Mouse (Mus musculus): ENCODE measurements around the gene Eif3c. TPM values are rescaled to one million over a fixed set of nuclear protein-coding genes. Genes with fewer than 3 reads are reported as not detected.

The Eif3c gene
- polyA plus RNA-seq, 1 experiment from 2014 or later = 207 TPM

DNA sequence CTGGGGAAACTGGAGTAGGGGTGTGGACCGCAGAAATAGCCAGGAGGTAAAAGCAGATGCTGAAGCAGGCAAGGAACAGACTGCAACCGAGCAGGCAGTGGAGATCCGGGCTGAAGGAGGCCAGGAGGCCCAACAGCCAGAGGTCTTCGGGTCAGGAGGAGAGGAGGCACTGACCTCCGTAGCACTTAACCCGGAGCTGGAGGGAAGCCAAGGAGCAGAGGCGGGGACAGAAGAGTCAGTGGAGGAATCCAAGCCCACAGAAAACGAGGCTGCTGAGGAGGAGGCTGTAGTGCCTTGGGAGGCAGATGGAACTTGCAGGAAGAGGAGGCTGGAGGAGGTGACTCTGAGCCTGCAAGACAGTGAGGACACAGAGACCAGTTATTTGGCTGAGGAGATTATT is 20.6 kb upstream of the Eif3c start:
- Histone ChIP-seq H3K4me2 (replicated peaks) (no peak overlapping the region), H3K4me1 (peaks cover 14% of the 10 kb centered on the region), H3K36me3 (no peaks in the 10 kb centered on the region), H3K4me3 (no peak overlapping the region), H3K9me3 (no peaks in the 10 kb centered on the region), H3K27me3 (replicated peaks) (peaks cover 12% of the 10 kb centered on the region), H3K9ac (no peak overlapping the region), H3K27ac (no peak overlapping the region)
- ATAC-seq (ENCODE audit: low FRiP score, low read depth) = no peak
- WGBS = 71% methylated on average over 8 of the region's 8 CpGs

DNA sequence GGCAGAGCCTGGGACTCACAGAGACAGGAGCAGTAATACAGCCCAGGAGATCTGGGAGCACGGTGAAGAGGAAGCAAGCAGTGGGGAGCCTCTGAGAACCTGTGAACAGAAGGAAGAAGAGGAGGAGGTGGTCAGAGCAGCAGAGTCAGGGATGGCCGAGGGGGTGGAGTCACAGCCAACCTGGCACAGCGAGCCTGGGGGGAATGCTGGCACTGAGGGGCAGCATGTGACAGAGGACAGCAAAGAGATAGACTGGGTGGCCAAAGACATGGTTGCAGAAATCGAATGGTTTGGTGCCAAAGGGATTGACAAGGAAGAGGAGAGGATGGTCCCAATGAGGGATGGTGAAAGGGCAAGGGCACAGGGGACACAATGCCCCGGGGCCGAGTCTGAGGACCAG is 19.5 kb upstream of the Eif3c start, which contains the start of gene Cln3:
TSS of gene Cln3 (minus strand) at position 101 of the 400 bp plus-strand sequence.
- Histone ChIP-seq H3K36me3 (no peaks in the 10 kb centered on the region), H3K9ac (no peak within 1 kb of the TSS), H3K9me3 (no peaks in the 10 kb centered on the region), H3K4me1 (peaks cover 14% of the 10 kb centered on the region), H3K4me3 (no peak within 1 kb of the TSS), H3K27ac (no peak within 1 kb of the TSS), H3K27me3 (replicated peaks) (peaks cover 12% of the 10 kb centered on the region; the same call in 1 of the 2 replicates), H3K4me2 (replicated peaks) (no peak within 1 kb of the TSS)
- ATAC-seq (ENCODE audit: low FRiP score, low read depth) = no peak
- WGBS = 77% methylated on average over 6 of the region's 6 CpGs

DNA sequence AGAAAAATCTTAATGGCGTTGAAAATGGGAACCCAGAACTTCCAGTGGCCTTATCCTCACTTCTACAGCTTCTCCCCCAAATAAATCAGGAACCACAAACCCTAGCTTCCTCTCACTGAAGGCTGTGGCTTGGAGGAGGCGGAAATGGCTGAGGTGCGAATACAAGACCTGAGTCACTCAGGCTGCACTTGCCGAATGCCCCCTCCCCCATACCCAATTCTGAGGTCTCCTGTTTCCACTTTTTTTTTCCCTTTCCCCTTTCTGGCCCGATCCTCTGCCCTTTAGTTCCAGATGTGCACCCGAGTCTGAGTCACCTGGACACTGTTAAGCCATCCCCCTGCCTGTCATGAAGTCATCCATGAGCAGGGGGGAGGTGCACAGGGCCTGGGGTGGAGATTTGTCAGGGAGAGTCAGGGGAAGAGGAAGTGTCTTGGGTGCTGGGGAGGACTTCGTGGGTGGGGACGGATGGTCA is 18.3 kb upstream of the Eif3c start, which contains the start of gene Apobr:
TSS of gene Apobr (plus strand) at position 437 of the 472 bp plus-strand sequence.
- Histone ChIP-seq H3K4me2 (replicated peaks) (peak within 1 kb of the TSS; percentile 83), H3K36me3 (no peaks in the 10 kb centered on the region), H3K27ac (no peak within 1 kb of the TSS), H3K4me1 (peaks cover 14% of the 10 kb centered on the region), H3K27me3 (replicated peaks) (peaks cover 12% of the 10 kb centered on the region; the same call in 1 of the 2 replicates), H3K4me3 (no peak within 1 kb of the TSS; the same call in 1 of the 2 replicates), H3K9me3 (no peaks in the 10 kb centered on the region), H3K9ac (no peak within 1 kb of the TSS)
- WGBS = 80% methylated on average over 8 of the region's 8 CpGs
- ATAC-seq (ENCODE audit: low FRiP score, low read depth) = no peak

DNA sequence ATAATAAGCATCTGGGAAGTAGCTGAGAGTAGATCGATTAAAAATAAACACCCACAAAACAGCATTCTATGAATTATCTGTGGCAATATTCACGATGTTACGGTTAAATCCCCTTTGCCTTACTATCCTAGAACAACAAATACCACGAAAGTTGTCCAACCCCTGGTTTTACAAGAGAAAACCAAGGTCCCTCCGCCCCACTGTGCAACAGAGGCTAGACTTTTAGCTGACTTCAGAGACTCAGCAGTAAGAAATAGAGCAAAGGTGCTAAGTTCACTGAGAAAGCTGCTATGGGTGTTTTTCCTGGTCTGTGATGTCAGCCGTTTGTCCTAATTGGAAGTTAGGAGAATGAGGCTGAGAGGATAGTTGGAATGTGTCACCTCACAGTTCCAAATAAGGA is 17.6 kb upstream of the Eif3c start:
- Histone ChIP-seq H3K9ac (no peak overlapping the region), H3K9me3 (no peaks in the 10 kb centered on the region), H3K27ac (no peak overlapping the region), H3K27me3 (replicated peaks) (peaks cover 9% of the 10 kb centered on the region; the same call in 1 of the 2 replicates), H3K36me3 (no peaks in the 10 kb centered on the region; the same call in 1 of the 2 replicates), H3K4me3 (peak overlapping the region; percentile 52), H3K4me1 (peaks cover 14% of the 10 kb centered on the region), H3K4me2 (replicated peaks) (peak overlapping the region; percentile 83)
- ATAC-seq (ENCODE audit: low FRiP score, low read depth) = no peak
- 56% methylated on average over 6 of the region's 6 CpGs for WGBS

DNA sequence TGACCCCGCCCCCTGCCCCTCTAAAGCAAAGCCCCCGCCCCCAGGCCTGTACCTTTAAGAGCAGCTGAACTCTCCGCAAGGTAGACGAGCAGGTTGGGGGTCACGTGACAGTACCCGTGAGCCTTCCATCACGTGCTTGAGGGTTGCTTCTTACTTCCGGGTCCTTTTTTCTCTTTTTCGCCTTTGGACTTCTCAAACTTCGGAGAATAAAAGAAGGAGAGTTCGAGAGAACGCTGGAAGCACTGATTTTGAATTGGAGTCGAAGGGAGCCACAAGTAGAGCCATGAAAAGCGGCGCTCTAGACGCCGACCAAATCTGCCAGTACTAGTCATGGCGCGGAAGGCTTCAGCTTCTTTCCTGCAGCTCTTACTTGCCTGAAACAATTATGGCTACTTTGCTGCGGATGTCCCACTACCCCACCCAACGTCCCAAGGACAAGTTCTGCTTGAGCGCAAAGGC is 17.1 kb upstream of the Eif3c start:
- Histone ChIP-seq H3K27me3 (replicated peaks) (peaks cover 9% of the 10 kb centered on the region; the same call in 1 of the 2 replicates), H3K4me1 (peaks cover 14% of the 10 kb centered on the region), H3K36me3 (no peaks in the 10 kb centered on the region; the same call in 1 of the 2 replicates), H3K4me3 (peak overlapping the region; percentile 52), H3K9me3 (no peaks in the 10 kb centered on the region), H3K27ac (no peak overlapping the region), H3K9ac (peak overlapping the region; percentile 59), H3K4me2 (replicated peaks) (peak overlapping the region; percentile 83)
- WGBS = 1% methylated on average over 22 of the region's 22 CpGs
- peak; percentile 85 for ATAC-seq (ENCODE audit: low FRiP score, low read depth)

DNA sequence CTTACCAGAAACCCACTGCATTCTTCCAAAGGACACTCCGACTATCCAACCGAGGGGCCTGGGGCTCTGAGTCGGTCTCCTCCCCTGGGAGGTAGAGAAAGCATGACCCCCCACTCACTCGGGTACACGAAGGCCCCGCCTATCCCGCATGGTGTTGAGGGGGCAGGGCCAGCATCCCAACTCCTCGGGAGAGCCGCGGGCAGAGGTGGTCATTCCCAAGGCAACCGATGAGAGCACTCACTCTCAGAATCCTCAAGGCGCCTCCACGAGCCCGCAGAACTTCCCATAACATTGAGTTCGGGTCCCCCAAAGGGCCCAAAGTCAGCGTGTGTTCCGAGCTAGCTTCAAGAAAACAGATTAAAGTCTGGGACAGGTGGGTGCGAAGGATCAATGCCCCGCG is 16.5 kb upstream of the Eif3c start:
- Histone ChIP-seq H3K4me3 (peak overlapping the region; percentile 52), H3K27ac (no peak overlapping the region), H3K4me1 (peaks cover 9% of the 10 kb centered on the region), H3K9ac (peak overlapping the region; percentile 59), H3K9me3 (no peaks in the 10 kb centered on the region), H3K36me3 (no peaks in the 10 kb centered on the region; the same call in 1 of the 2 replicates), H3K27me3 (replicated peaks) (peaks cover 9% of the 10 kb centered on the region; the same call in 1 of the 2 replicates), H3K4me2 (replicated peaks) (peak overlapping the region; percentile 83)
- peak; percentile 69 for ATAC-seq (ENCODE audit: low FRiP score, low read depth)
- WGBS = 1% methylated on average over 20 of the region's 20 CpGs

DNA sequence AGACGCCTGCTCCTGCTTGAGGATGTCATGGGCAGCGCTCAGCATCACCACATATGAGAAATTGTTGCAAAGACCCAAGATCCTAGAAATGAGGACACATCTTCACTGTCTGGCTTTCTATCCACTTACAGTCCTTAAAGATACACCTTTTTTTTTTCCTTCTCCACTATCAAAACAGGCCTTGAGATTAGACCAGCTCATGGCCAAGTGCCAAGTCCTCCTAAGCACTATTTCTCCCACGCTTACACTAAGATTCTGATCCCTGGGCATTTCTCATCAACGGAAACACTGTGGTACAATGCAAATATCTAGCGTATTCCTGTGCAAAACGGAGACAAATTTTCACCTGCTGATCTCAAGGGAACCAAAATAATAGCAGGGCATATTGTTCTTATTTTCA is 15.4 kb upstream of the Eif3c start:
- H3K4me3 ChIP-seq = no peak overlapping the region
- H3K27me3 ChIP-seq (replicated peaks) = peaks cover 9% of the 10 kb centered on the region; the same call in 1 of the 2 replicates
- H3K9ac ChIP-seq = no peak overlapping the region
- no peak overlapping the region for H3K27ac ChIP-seq
- peaks cover 6% of the 10 kb centered on the region; the same call in 1 of the 2 replicates for H3K4me1 ChIP-seq
- 94% methylated on average over 6 of the region's 6 CpGs for WGBS
- no peak overlapping the region for H3K4me2 ChIP-seq (replicated peaks)
- H3K36me3 ChIP-seq = no peaks in the 10 kb centered on the region; the same call in 1 of the 2 replicates
- H3K9me3 ChIP-seq = no peaks in the 10 kb centered on the region
- ATAC-seq (ENCODE audit: low FRiP score, low read depth) = no peak

DNA sequence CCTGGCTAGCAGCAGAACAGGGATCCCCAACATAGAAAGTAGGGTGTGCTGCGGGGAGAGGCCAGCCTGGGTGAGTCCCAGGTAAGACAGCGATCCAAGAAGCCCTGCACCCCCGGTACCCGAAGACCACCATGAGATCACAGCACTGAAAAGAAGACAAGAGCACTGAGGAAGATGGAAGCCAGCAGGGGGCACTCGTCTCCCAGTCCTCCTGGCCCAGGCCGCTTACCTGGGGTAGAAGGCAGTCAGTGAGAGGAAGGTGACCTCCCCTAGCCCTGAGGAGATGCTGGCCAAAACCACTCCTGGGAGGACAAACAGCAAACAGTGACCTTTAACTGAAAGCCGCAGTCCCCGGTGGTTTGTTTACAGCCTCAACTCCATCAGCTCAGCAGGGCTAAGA is 13.0 kb upstream of the Eif3c start:
- ATAC-seq (ENCODE audit: low FRiP score, low read depth) = no peak
- peaks cover 10% of the 10 kb centered on the region; the same call in 1 of the 2 replicates for H3K36me3 ChIP-seq
- WGBS = 60% methylated on average over 8 of the region's 8 CpGs
- no peak overlapping the region for H3K9ac ChIP-seq
- no peak overlapping the region for H3K4me3 ChIP-seq
- peaks cover 6% of the 10 kb centered on the region; the same call in 1 of the 2 replicates for H3K4me1 ChIP-seq
- H3K27ac ChIP-seq = no peak overlapping the region
- no peaks in the 10 kb centered on the region for H3K27me3 ChIP-seq (replicated peaks)
- H3K4me2 ChIP-seq (replicated peaks) = no peak overlapping the region
- H3K9me3 ChIP-seq = no peaks in the 10 kb centered on the region

DNA sequence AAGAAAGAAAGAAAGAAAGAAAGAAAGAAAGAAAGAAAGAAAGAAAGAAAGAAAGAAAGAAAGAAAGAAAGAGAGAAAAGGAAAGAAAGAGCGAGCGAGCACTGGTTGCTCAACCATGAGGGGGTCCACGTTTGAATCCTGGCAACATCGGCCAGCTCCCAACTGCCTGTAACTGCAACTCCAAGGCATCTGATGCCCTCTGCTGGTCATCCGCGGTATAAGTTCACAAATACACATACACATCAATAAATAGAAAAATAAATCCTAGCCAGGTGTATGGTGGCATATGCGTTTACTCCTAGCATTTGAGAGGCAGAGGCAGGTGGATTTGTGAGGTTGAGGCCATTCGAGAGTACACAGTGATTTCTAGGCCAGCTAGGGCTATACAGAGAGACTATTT is 10.7 kb upstream of the Eif3c start:
- ATAC-seq (ENCODE audit: low FRiP score, low read depth) = no peak
- no peak overlapping the region for H3K27ac ChIP-seq
- H3K27me3 ChIP-seq (replicated peaks) = no peaks in the 10 kb centered on the region
- no peak overlapping the region for H3K9ac ChIP-seq
- H3K4me1 ChIP-seq = no peaks in the 10 kb centered on the region
- no peak overlapping the region for H3K4me2 ChIP-seq (replicated peaks)
- peaks cover 15% of the 10 kb centered on the region for H3K36me3 ChIP-seq
- WGBS = 50% methylated on average over 8 of the region's 8 CpGs
- H3K4me3 ChIP-seq = no peak overlapping the region
- no peaks in the 10 kb centered on the region for H3K9me3 ChIP-seq

DNA sequence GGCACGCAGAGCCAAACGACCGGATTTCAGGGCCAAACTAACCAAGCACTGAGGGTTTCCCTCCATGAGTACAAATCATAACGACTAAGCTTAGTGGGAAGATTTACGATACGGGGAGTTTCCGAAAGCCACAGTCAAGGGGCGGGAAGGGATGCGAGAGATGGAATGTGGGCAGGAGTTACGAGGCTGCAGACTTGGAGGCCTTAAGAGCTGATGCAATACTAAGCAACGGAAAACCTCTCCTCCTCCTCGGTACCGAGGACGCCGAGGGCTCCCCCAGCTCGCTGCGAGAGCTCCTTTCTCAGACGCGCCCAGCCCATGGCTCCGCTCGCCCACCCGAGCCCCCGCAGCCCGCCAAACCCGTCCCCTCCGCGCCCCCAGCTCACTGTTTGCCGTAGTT is 518 bp downstream of the Eif3c start:
- H3K36me3 ChIP-seq = peaks cover 38% of the 10 kb centered on the region
- WGBS = under 1% methylated on average over 28 of the region's 28 CpGs
- ATAC-seq (ENCODE audit: low FRiP score, low read depth) = 0 out of 2 replicates have a peak, but pooled peaks have one; percentile 19
- peak overlapping the region; percentile 84 for H3K9ac ChIP-seq
- H3K27me3 ChIP-seq (replicated peaks) = no peaks in the 10 kb centered on the region
- H3K4me2 ChIP-seq (replicated peaks) = peak overlapping the region; percentile 73
- H3K4me1 ChIP-seq = 0 out of 2 replicates have a peak, but pooled peaks cover 4% of the 10 kb centered on the region
- no peaks in the 10 kb centered on the region for H3K9me3 ChIP-seq
- peak overlapping the region; percentile 93 for H3K4me3 ChIP-seq
- peak overlapping the region; percentile 37; the same call in 1 of the 2 replicates for H3K27ac ChIP-seq

DNA sequence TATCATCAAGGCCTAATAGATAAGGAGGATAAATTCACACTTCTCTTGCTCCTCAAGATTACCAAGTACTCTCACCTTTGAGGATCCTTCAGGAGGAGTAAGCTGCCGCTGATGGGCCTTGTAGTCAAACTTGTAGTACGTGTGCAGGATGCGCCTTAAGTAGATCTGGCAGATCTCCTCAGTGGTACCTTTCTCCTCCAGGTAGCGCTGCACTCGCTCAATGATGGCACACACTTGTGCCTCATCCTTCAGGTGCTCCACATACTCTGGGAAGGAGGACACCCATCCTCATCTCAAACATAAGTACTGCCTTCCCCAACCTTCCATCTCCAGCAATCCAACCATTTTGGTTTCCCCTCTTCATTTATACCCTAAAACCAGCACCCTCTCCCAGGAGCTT is 9.6 kb downstream of the Eif3c start:
- H3K4me3 ChIP-seq = no peak overlapping the region
- no peaks in the 10 kb centered on the region for H3K9me3 ChIP-seq
- H3K4me1 ChIP-seq = no peaks in the 10 kb centered on the region
- WGBS = 95% methylated on average over 5 of the region's 5 CpGs
- no peak overlapping the region for H3K27ac ChIP-seq
- H3K9ac ChIP-seq = no peak overlapping the region
- H3K27me3 ChIP-seq (replicated peaks) = no peaks in the 10 kb centered on the region
- no peak overlapping the region for H3K4me2 ChIP-seq (replicated peaks)
- ATAC-seq (ENCODE audit: low FRiP score, low read depth) = no peak
- H3K36me3 ChIP-seq = peaks cover 91% of the 10 kb centered on the region

DNA sequence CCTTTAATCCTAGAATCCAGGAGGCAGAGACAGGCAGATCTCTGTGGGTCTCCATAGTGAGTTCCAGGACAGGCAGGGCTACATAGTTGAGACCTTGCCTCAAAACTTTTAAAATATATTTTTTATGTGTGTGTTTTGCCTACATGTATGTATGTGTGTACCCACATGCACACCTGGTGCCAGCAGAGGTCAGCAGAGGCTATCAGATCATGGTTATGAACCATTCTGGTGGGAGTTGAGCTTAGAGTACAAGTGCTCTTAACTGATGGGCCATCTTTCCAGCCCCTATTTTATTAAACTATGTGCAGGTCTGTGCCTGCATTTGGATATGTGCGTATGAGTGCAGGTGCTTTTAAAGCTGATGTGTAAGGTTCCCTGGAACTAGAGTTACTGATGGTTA is 11.4 kb downstream of the Eif3c start:
- no peak overlapping the region for H3K27ac ChIP-seq
- no peak overlapping the region for H3K4me3 ChIP-seq
- H3K4me1 ChIP-seq = no peaks in the 10 kb centered on the region
- H3K36me3 ChIP-seq = peaks cover 93% of the 10 kb centered on the region
- H3K9me3 ChIP-seq = no peaks in the 10 kb centered on the region
- H3K9ac ChIP-seq = no peak overlapping the region
- no peaks in the 10 kb centered on the region for H3K27me3 ChIP-seq (replicated peaks)
- H3K4me2 ChIP-seq (replicated peaks) = no peak overlapping the region
- no peak for ATAC-seq (ENCODE audit: low FRiP score, low read depth)
- WGBS = 100% methylated on average over 1 of the region's 1 CpGs

DNA sequence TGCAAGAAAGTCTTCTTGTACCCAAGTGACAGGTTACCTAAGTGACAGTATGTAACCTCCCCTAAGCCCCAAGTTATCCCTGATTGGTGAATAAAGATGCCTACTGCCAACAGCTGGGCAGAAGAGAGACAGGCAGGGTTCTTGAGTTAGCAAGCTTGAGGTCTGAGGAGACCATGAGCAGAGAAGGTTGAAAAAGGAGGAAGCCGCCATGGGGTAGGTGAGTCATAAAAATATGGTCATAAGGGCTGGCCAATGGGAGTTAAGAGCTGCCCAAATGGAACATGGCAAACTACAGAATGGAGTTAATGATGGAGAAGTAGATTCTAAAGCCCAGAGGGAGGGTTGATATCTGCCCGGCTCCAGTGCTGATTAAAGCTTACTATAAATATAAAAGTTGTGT is 20.6 kb downstream of the Eif3c start:
- no peak overlapping the region for H3K27ac ChIP-seq
- ATAC-seq (ENCODE audit: low FRiP score, low read depth) = no peak
- no peak overlapping the region for H3K9ac ChIP-seq
- H3K36me3 ChIP-seq = peaks cover 65% of the 10 kb centered on the region
- no peaks in the 10 kb centered on the region for H3K27me3 ChIP-seq (replicated peaks)
- WGBS = 93% methylated on average over 2 of the region's 2 CpGs
- no peaks in the 10 kb centered on the region for H3K4me1 ChIP-seq
- no peak overlapping the region for H3K4me2 ChIP-seq (replicated peaks)
- no peaks in the 10 kb centered on the region for H3K9me3 ChIP-seq
- no peak overlapping the region for H3K4me3 ChIP-seq

Data from neural tube, embryonic 12.5 days (tissue).